Mouse (Mus musculus) bone marrow, adult 2 months (tissue): ENCODE measurements at regions not wholly inside any gene's neighbourhood (a gene's known extent, or its start where the extent isn't known, plus 50 kb on each side); places are given as distances from the start of the nearest gene placed in this dataset.

ENCODE experiments used
- CTCF ChIP-seq: fragments of 200-500 bp; IDR thresholded peaks from 2 replicates; pipeline ENCODE4 v1.5.1; 2011; ENCODE audit warnings: low read length, control low read depth; ENCODE audit not compliant: control insufficient read depth, insufficient read depth
- POLR2A ChIP-seq: fragments of 200-500 bp; IDR thresholded peaks from 2 replicates; pipeline ENCODE4 v1.6.1; 2011; ENCODE audit warnings: low read depth, mild to moderate bottlenecking, control low read depth, low read length, borderline replicate concordance; ENCODE audit not compliant: control insufficient read depth

DNA sequence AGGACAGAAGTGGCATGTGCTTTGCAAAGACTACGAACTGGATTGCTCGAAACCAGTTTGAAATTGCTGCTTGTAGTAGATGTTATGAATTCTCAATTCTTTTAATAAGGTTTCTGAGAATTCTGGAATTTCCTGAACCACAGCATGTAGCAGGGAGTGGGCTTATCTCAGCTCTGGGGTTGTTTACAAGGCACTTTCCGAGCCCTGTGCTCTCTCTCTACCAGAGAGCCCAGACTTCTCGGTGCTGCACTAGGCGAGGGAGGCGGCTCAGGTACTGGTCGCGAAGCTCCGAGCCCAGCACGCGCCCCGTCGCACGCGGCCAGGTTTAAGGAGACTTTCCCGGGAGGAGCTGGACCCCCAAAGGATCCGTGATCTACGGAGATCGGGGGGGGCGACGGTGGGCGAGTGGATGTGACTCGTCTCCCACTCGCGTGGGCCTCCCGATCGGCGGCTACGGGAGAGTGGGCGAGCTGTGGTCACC lies 51.9 kb upstream of the Gpc5 start:
- TF ChIP-seq CTCF = no peak
- TF ChIP-seq POLR2A = no peak
